Mouse (Mus musculus) neural tube, embryonic 11.5 days (tissue): ENCODE data around the gene Drap1. TPM values are rescaled to one million over a fixed set of nuclear protein-coding genes. Genes with fewer than 3 reads are reported as not detected.

Experiments
- ATAC-seq: fragments of 200-750 bp; cut with Nextera tagmentation; 2 replicates; pipeline ENCODE4 v1.8.0; 2017; ENCODE audit warnings: moderate number of reproducible peaks, mild to moderate bottlenecking, moderate TSS enrichment, moderate library complexity; ENCODE audit not compliant: insufficient read depth, low FRiP score, low TSS enrichment
- DNase-seq: peaks from one replicate; pipeline ENCODE4 v3.0.0-alpha.2; 2015; ENCODE audit warnings: low spot score
- H3K27ac ChIP-seq: fragments of 300-500 bp; sonication (generic); 2 replicates; pipeline ENCODE4 v1.5.1; 2014; ENCODE audit warnings: low read depth, mild to moderate bottlenecking, low read length
- H3K27me3 ChIP-seq: fragments of 300-500 bp; sonication (generic); 2 replicates; pipeline ENCODE4 v1.6.1; 2014; ENCODE audit warnings: mild to moderate bottlenecking, low read length, mixed read lengths; ENCODE audit not compliant: control insufficient read depth, insufficient read depth
- H3K36me3 ChIP-seq: fragments of 300-500 bp; sonication (generic); 2 replicates; pipeline ENCODE4 v1.6.1; 2014; ENCODE audit warnings: mild to moderate bottlenecking, low read length, moderate library complexity, mixed read lengths; ENCODE audit not compliant: control insufficient read depth, insufficient read depth
- H3K4me1 ChIP-seq: fragments of 300-500 bp; sonication (generic); 2 replicates; pipeline ENCODE4 v1.6.1; 2014; ENCODE audit warnings: low read length, mixed read lengths; ENCODE audit not compliant: control insufficient read depth, insufficient read depth
- H3K4me2 ChIP-seq: fragments of 300-500 bp; sonication (generic); 2 replicates; pipeline ENCODE4 v1.6.1; 2014; ENCODE audit warnings: low read depth, mild to moderate bottlenecking, moderate library complexity
- H3K4me3 ChIP-seq: fragments of 300-500 bp; sonication (generic); 2 replicates; pipeline ENCODE4 v1.5.1; 2014; ENCODE audit warnings: low read depth, low read length
- H3K9ac ChIP-seq: fragments of 300-500 bp; sonication (generic); 2 replicates; pipeline ENCODE4 v1.6.1; 2014; ENCODE audit warnings: mild to moderate bottlenecking, low read length
- H3K9me3 ChIP-seq: fragments of 300-500 bp; sonication (generic); 2 replicates; pipeline ENCODE4 v1.6.1; 2016; ENCODE audit warnings: low read length; ENCODE audit not compliant: control insufficient read depth
- WGBS: fragments of 180-500 bp; shearing (Covaris S2); extraction: QIAGEN DNeasy Blood & Tissue Kit; methylation state at CpG from one replicate; pipeline ENCODE4 v1.1.7; 2014; 5-methylcytosine and 5-hydroxymethylcytosine counted together
- polyA plus RNA-seq: library from polyadenylated mRNA; unstranded; fragments of >200 nt; fragmentation: Nextera tagmentation; extraction: Ambion mirVana; gene quantifications from 2 replicates; pipeline ENCODE4 v1.2.1, GENCODE M21; 2014

The Drap1 gene
- polyA plus RNA-seq, 1 experiment from 2014 or later = 197 TPM

- no peak for ATAC-seq
- 42% methylated on average over 12 of the region's 12 CpGs for WGBS
- H3K4me3 ChIP-seq = peak overlapping the region; percentile 94
- H3K9me3 ChIP-seq = no peaks in the 10 kb centered on the region
- DNase-seq = no peak
- H3K4me2 ChIP-seq = peak overlapping the region; percentile 92
- no peaks in the 10 kb centered on the region for H3K27me3 ChIP-seq
- H3K27ac ChIP-seq = no peak overlapping the region
- peak overlapping the region; percentile 45 for H3K9ac ChIP-seq
- peaks cover 24% of the 10 kb centered on the region for H3K4me1 ChIP-seq
- H3K36me3 ChIP-seq = peaks cover 3% of the 10 kb centered on the region; the same call in 1 of the 2 replicates
These were observed 35.1 kb downstream of the Drap1 start for GRCm38 (mm10) chr19:5389647-5390046.

DNA sequence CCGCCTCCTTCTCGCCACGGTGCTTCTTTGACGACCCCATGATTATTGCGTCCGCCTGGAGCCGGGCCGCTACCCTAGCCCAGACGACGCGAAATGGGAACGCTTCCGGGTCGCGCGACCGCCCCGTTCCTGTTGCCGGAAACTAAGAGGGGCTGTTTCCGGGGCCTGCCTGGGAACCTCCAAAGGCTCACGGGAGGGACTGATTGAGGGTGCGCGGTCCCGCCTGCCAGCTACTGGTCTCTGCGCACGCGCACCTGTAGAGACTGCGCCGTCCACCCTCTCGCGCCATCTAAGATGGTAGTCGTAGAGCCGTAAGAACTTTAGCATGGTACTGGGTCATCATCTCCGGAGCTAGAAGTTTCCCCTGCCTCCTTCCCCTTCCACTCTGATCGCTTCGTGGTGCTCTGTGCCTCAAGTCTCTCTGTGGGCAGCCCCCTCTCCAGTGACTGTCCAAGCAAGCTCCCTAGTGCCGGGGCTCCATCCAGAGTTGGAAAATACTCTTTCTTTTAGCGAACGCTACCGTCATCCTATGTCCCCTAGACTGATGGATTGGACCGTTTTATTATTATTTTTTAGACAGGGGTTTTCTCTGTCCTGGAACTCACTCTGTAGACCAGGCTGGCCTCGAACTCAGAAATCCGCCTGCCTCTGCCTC is 36.1 kb downstream of the Drap1 start, which contains the start of gene Sart1:
Gene Sart1, minus strand, starts transcription at position 116 of the 655 bp plus-strand sequence.
- peak; percentile 90 for ATAC-seq
- WGBS = 2% methylated on average over 43 of the region's 43 CpGs
- peak; percentile 95 for DNase-seq
- Histone ChIP-seq H3K9ac (peak within 1 kb of the TSS; percentile 91), H3K27me3 (no peaks in the 10 kb centered on the region), H3K4me2 (peak within 1 kb of the TSS; percentile 92), H3K9me3 (no peaks in the 10 kb centered on the region), H3K36me3 (peaks cover 9% of the 10 kb centered on the region), H3K4me1 (peaks cover 24% of the 10 kb centered on the region), H3K27ac (peak within 1 kb of the TSS; percentile 60; the same call in 1 of the 2 replicates), H3K4me3 (peak within 1 kb of the TSS; percentile 94)

- no peaks in the 10 kb centered on the region for H3K27me3 ChIP-seq
- H3K27ac ChIP-seq = peak overlapping the region; percentile 60; the same call in 1 of the 2 replicates
- DNase-seq = no peak
- peaks cover 13% of the 10 kb centered on the region for H3K36me3 ChIP-seq
- peak overlapping the region; percentile 92 for H3K4me2 ChIP-seq
- peak overlapping the region; percentile 94 for H3K4me3 ChIP-seq
- peak; percentile 63; the same call in 1 of the 2 replicates for ATAC-seq
- WGBS = under 1% methylated on average over 43 of the region's 43 CpGs
- H3K9ac ChIP-seq = peak overlapping the region; percentile 91
- H3K9me3 ChIP-seq = no peaks in the 10 kb centered on the region
- peaks cover 24% of the 10 kb centered on the region for H3K4me1 ChIP-seq
These were observed 36.8 kb downstream of the Drap1 start for GRCm38 (mm10) chr19:5388011-5388441.

GRCm38 (mm10) chr19:5384715-5385114 is 40.1 kb downstream of the Drap1 start:
- peaks cover 43% of the 10 kb centered on the region for H3K36me3 ChIP-seq
- DNase-seq (no peak), ATAC-seq (no peak)
- no peaks in the 10 kb centered on the region for H3K9me3 ChIP-seq
- peaks cover 16% of the 10 kb centered on the region for H3K4me1 ChIP-seq
- no peak overlapping the region for H3K4me2 ChIP-seq
- H3K27ac ChIP-seq = no peak overlapping the region
- no peak overlapping the region for H3K4me3 ChIP-seq
- no peaks in the 10 kb centered on the region for H3K27me3 ChIP-seq
- 95% methylated on average over 8 of the region's 8 CpGs for WGBS
- no peak overlapping the region for H3K9ac ChIP-seq

GRCm38 (mm10) chr19:5383326-5383725 is 41.5 kb downstream of the Drap1 start:
- ATAC-seq (no peak), DNase-seq (no peak)
- H3K4me1 ChIP-seq = peaks cover 9% of the 10 kb centered on the region
- no peaks in the 10 kb centered on the region for H3K9me3 ChIP-seq
- H3K36me3 ChIP-seq = peaks cover 53% of the 10 kb centered on the region
- no peak overlapping the region for H3K4me3 ChIP-seq
- no peak overlapping the region for H3K4me2 ChIP-seq
- H3K9ac ChIP-seq = no peak overlapping the region
- H3K27ac ChIP-seq = no peak overlapping the region
- no peaks in the 10 kb centered on the region for H3K27me3 ChIP-seq
- 95% methylated on average over 12 of the region's 12 CpGs for WGBS

- WGBS = 88% methylated on average over 1 of the region's 1 CpGs
These were observed 47.3 kb downstream of the Drap1 start for GRCm38 (mm10) chr19:5377446-5377845.

GRCm38 (mm10) chr19:5374748-5375147 is 50.0 kb downstream of the Drap1 start:
- WGBS = 79% methylated on average over 4 of the region's 4 CpGs
- Histone ChIP-seq H3K4me3 (no peak overlapping the region), H3K27me3 (no peaks in the 10 kb centered on the region), H3K9ac (no peak overlapping the region), H3K27ac (no peak overlapping the region), H3K4me2 (no peak overlapping the region), H3K9me3 (no peaks in the 10 kb centered on the region), H3K36me3 (peaks cover 26% of the 10 kb centered on the region), H3K4me1 (no peaks in the 10 kb centered on the region)
- ATAC-seq = no peak
- no peak for DNase-seq

More at GRCm38 (mm10) chr19:5377446-5377845, 47.3 kb downstream of the Drap1 start:
- H3K4me1 ChIP-seq = no peaks in the 10 kb centered on the region
- no peak for DNase-seq
- no peak overlapping the region for H3K4me2 ChIP-seq
- no peak overlapping the region for H3K9ac ChIP-seq
- H3K9me3 ChIP-seq = no peaks in the 10 kb centered on the region
- peaks cover 40% of the 10 kb centered on the region for H3K36me3 ChIP-seq
- no peak for ATAC-seq
- no peak overlapping the region for H3K4me3 ChIP-seq
- H3K27ac ChIP-seq = no peak overlapping the region
- no peaks in the 10 kb centered on the region for H3K27me3 ChIP-seq

- 90% methylated on average over 4 of the region's 4 CpGs for whole genome bisulfite sequencing
- peaks cover 21% of the 10 kb centered on the region for H3K36me3 ChIP-seq
- no peaks in the 10 kb centered on the region for H3K4me1 ChIP-seq
- no peak overlapping the region for H3K4me2 ChIP-seq
- DNase-seq = no peak
- H3K9ac ChIP-seq = no peak overlapping the region
- ATAC-seq = no peak
- no peaks in the 10 kb centered on the region for H3K9me3 ChIP-seq
- H3K27ac ChIP-seq = no peak overlapping the region
- no peak overlapping the region for H3K4me3 ChIP-seq
- no peaks in the 10 kb centered on the region for H3K27me3 ChIP-seq
These were observed 50.6 kb downstream of the Drap1 start for GRCm38 (mm10) chr19:5374177-5374576.
